26 mouse cellular contexts compared by ENCODE assay signal in the genomic region with DNA sequence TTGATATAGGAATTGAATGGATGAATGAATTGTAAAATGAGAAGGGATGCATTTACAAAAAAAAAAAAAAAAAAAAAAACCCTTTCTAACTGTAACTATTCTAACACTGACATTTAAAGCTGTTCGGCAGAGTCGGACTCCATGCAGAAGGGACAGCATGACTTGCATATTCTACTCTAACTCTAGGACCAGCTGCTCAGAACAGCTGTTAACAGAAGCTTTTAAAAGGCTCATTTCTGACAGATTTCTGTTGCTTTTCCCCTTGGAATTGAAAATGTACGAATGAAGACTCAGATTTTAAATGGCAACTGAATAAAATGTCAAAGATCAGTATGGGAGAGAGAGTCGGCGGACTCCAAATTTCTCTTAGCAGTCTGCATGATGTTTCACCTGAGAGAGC.
DNase-seq lines count a peak whose midpoint lies in the region; ATAC-seq and TF ChIP-seq lines count a peak whose summit lies in the region.
"Had no signal": no experiment of that assay in that cellular context is flagged by ENCODE, and none has a peak within 500 bp of the region (broad histone marks: within the 10 kb centered on the region; RNA-seq: fewer than 3 reads in every experiment).

No protein-coding gene starts in this region.

- intact Hi-C loops in left cerebral cortex, postnatal 36 days (cut with DNase I) = no loop called here

- no peaks in the 10 kb centered on the region for H3K4me1 ChIP-seq in forebrain, postnatal 0 days (ENCODE audit: insufficient read depth)
- H3K4me1 ChIP-seq in forebrain, embryonic 15.5 days = no peaks in the 10 kb centered on the region
- H3K4me1 ChIP-seq: embryonic facial prominence, embryonic 13.5 days; heart, embryonic 15.5 days; hindbrain, embryonic 15.5 days; kidney, embryonic 15.5 days; limb, embryonic 15.5 days; liver, embryonic 15.5 days had no signal

- 66% methylated on average over 5 of the region's 5 CpGs for WGBS in forebrain, postnatal 0 days
- WGBS in forebrain, embryonic 15.5 days = 81% methylated on average over 5 of the region's 5 CpGs

- H3K27me3 ChIP-seq in forebrain, postnatal 0 days (ENCODE audit: insufficient read depth, low read length) = no peaks in the 10 kb centered on the region
- no peaks in the 10 kb centered on the region for H3K27me3 ChIP-seq in forebrain, embryonic 15.5 days
- H3K27me3 ChIP-seq: embryonic facial prominence, embryonic 13.5 days; heart, embryonic 15.5 days; hindbrain, embryonic 15.5 days; kidney, embryonic 15.5 days; limb, embryonic 15.5 days; liver, embryonic 15.5 days had no signal

- no peak overlapping the region for H3K4me2 ChIP-seq in forebrain, postnatal 0 days (ENCODE audit: low read depth)
- H3K4me2 ChIP-seq in forebrain, embryonic 15.5 days (replicated peaks) = no peak overlapping the region
- H3K4me2 ChIP-seq: embryonic facial prominence, embryonic 13.5 days; heart, embryonic 15.5 days; hindbrain, embryonic 15.5 days; kidney, embryonic 15.5 days; limb, embryonic 15.5 days; liver, embryonic 15.5 days had no signal

- H3K4me3 ChIP-seq in forebrain, postnatal 0 days (ENCODE audit: low read depth, low read length) = no peak overlapping the region
- no peak overlapping the region for H3K4me3 ChIP-seq in forebrain, embryonic 15.5 days
- H3K4me3 ChIP-seq: embryonic facial prominence, embryonic 13.5 days; heart, embryonic 15.5 days; hindbrain, embryonic 15.5 days; kidney, embryonic 15.5 days; limb, embryonic 15.5 days; liver, embryonic 15.5 days had no signal

- no peak overlapping the region for H3K27ac ChIP-seq in forebrain, postnatal 0 days (ENCODE audit: low read depth, low read length)
- H3K27ac ChIP-seq in forebrain, embryonic 15.5 days (replicated peaks) = no peak overlapping the region
- H3K27ac ChIP-seq: embryonic facial prominence, embryonic 13.5 days; heart, embryonic 15.5 days; hindbrain, embryonic 15.5 days; kidney, embryonic 15.5 days; limb, embryonic 15.5 days; liver, embryonic 15.5 days; stomach, postnatal 0 days had no signal

- peak; percentile 58; the same call in 1 of the 2 replicates for ATAC-seq in forebrain, postnatal 0 days
- no peak for ATAC-seq in forebrain, embryonic 15.5 days (replicated peaks)
- ATAC-seq: CD4-positive, CD25-positive, alpha-beta regulatory T cell, adult 4 months; intestine, postnatal 0 days; midbrain, embryonic 16.5 days; Patski had no signal

- no peak for TF ChIP-seq CTCF in forebrain, postnatal 0 days (IDR thresholded peaks at IDR 0.05; ENCODE audit: low read depth)

- no peaks in the 10 kb centered on the region for H3K9me3 ChIP-seq in forebrain, postnatal 0 days (ENCODE audit: low read length)
- H3K9me3 ChIP-seq in forebrain, embryonic 15.5 days = no peaks in the 10 kb centered on the region
- H3K9me3 ChIP-seq: embryonic facial prominence, embryonic 13.5 days; heart, embryonic 15.5 days; hindbrain, embryonic 15.5 days; kidney, embryonic 15.5 days; limb, embryonic 15.5 days; liver, embryonic 15.5 days had no signal

- no peaks in the 10 kb centered on the region for H3K36me3 ChIP-seq in forebrain, postnatal 0 days (ENCODE audit: insufficient read depth)
- no peaks in the 10 kb centered on the region for H3K36me3 ChIP-seq in forebrain, embryonic 15.5 days
- H3K36me3 ChIP-seq: embryonic facial prominence, embryonic 13.5 days; heart, embryonic 15.5 days; hindbrain, embryonic 15.5 days; kidney, embryonic 15.5 days; limb, embryonic 15.5 days; liver, embryonic 15.5 days had no signal

- DNase-seq in forebrain, postnatal 0 days = peak; percentile 62
- DNase-seq in left cerebral cortex, adult 11 months (ENCODE audit: low spot score) = peak; percentile 4
- no peak for DNase-seq in left cerebral cortex, postnatal 36 days (ENCODE audit: low spot score in 2 of 2)
- peak; percentile 9 for DNase-seq in right cerebral cortex, adult 18-20 months
- DNase-seq in right cerebral cortex, postnatal 25 days = no peak
- DNase-seq in gastrocnemius, postnatal 25 days = no peak
- DNase-seq: adrenal gland, adult 8-10 months; cerebellum, adult 11 months; cerebellum, postnatal 10 days; gastrocnemius, postnatal 36 days; heart, postnatal 4 days; kidney, postnatal 4 days; lung, postnatal 10 days; thymus, postnatal 14 days had no signal

- no peak overlapping the region for H3K9ac ChIP-seq in forebrain, postnatal 0 days
- no peak overlapping the region for H3K9ac ChIP-seq in forebrain, embryonic 15.5 days (replicated peaks)
- H3K9ac ChIP-seq: embryonic facial prominence, embryonic 13.5 days; heart, embryonic 15.5 days; hindbrain, embryonic 15.5 days; kidney, embryonic 15.5 days; limb, embryonic 15.5 days; liver, embryonic 15.5 days had no signal

Comparison
In these comparisons a context has a peak if more than half of its experiments do, and no peak if none do; other contexts are left out.
1. DNase-seq: peak in forebrain, postnatal 0 days (single experiment), left cerebral cortex, adult 11 months (single experiment) and right cerebral cortex, adult 18-20 months (single experiment); none in left cerebral cortex, postnatal 36 days (0 of 2), right cerebral cortex, postnatal 25 days (single experiment) and gastrocnemius, postnatal 25 days (single experiment).